Mouse (Mus musculus) limb, embryonic 12.5 days (tissue): ENCODE data around the gene Ssxb3. TPM values are rescaled to one million over a fixed set of nuclear protein-coding genes. Genes with fewer than 3 reads are reported as not detected.
"Not testable (repeated sequence)": the region's sequence is repeated elsewhere in the genome, so short reads cannot be mapped to it uniquely, and the experiment has no call there.

ENCODE experiments used
- ATAC-seq: fragments of 200-750 bp; cut with Nextera tagmentation; 2 replicates; pipeline ENCODE4 v1.8.0; 2017; ENCODE audit warnings: low read depth, moderate TSS enrichment; ENCODE audit not compliant: insufficient number of reproducible peaks, insufficient read depth, low FRiP score, low TSS enrichment
- H3K27ac ChIP-seq: fragments of 300-500 bp; sonication (generic); 2 replicates; pipeline ENCODE4 v1.5.1; 2016; ENCODE audit warnings: mild to moderate bottlenecking, moderate library complexity
- H3K27me3 ChIP-seq: fragments of 300-500 bp; sonication (generic); 2 replicates; pipeline ENCODE4 v1.6.1; 2016; ENCODE audit warnings: mild to moderate bottlenecking, moderate library complexity
- H3K36me3 ChIP-seq: fragments of 300-500 bp; sonication (generic); 2 replicates; pipeline ENCODE4 v1.6.1; 2016; ENCODE audit warnings: mild to moderate bottlenecking, moderate library complexity
- H3K4me1 ChIP-seq: fragments of 300-500 bp; sonication (generic); replicated peaks from 2 replicates; pipeline ENCODE4 v1.6.1; 2016
- H3K4me2 ChIP-seq: fragments of 300-500 bp; sonication (generic); 2 replicates; pipeline ENCODE4 v1.6.1; 2016; ENCODE audit warnings: mild to moderate bottlenecking, moderate library complexity
- H3K4me3 ChIP-seq: fragments of 300-500 bp; sonication (generic); replicated peaks from 2 replicates; pipeline ENCODE4 v1.5.1; 2016; ENCODE audit warnings: mild to moderate bottlenecking
- H3K9ac ChIP-seq: fragments of 300-500 bp; sonication (generic); replicated peaks from 2 replicates; pipeline ENCODE4 v1.6.1; 2016; ENCODE audit warnings: mild to moderate bottlenecking, moderate library complexity
- H3K9me3 ChIP-seq: fragments of 300-500 bp; sonication (generic); 2 replicates; pipeline ENCODE4 v1.6.1; 2016; ENCODE audit warnings: mild to moderate bottlenecking, moderate library complexity
- WGBS: fragments of 180-500 bp; shearing (Covaris S2); methylation state at CpG from one replicate; pipeline ENCODE4 v1.1.7; 2016; 5-methylcytosine and 5-hydroxymethylcytosine counted together
- polyA plus RNA-seq: library from polyadenylated mRNA; unstranded; fragments of >200 nt; fragmentation: Nextera tagmentation; extraction: Ambion mirVana; gene quantifications from 2 replicates; pipeline ENCODE4 v1.2.1, GENCODE M21; 2016

Ssxb3 gene
- polyA plus RNA-seq: not detected in 2 replicates

DNA sequence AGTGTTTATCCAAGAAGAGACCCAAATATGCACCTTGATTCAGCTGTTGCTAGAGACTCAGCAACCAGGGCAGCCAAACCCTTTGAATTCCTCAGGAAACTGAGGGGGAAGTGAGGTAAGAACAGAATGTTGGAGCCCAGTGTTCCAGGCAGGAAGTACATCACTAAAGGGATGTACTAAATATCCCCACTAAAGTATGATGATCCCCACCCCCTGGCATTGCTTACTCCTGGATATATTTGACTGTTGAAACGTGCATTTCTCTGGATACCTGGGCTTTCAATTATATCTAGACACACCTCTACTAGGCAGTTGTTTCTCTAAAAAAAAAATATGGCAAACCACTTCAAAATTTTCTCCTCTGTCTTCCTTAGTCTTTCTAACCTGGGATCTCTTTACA lies at the start of gene Ssxb3:
Gene Ssxb3 (minus strand): TSS at position 101 of the 400 bp plus-strand sequence.
- not testable (repeated sequence) for ATAC-seq, H3K36me3 ChIP-seq, H3K9ac ChIP-seq, H3K4me1 ChIP-seq, H3K9me3 ChIP-seq, H3K27me3 ChIP-seq, H3K4me3 ChIP-seq, H3K27ac ChIP-seq, H3K4me2 ChIP-seq
- 16% methylated on average over 1 of the region's 1 CpGs for WGBS

DNA sequence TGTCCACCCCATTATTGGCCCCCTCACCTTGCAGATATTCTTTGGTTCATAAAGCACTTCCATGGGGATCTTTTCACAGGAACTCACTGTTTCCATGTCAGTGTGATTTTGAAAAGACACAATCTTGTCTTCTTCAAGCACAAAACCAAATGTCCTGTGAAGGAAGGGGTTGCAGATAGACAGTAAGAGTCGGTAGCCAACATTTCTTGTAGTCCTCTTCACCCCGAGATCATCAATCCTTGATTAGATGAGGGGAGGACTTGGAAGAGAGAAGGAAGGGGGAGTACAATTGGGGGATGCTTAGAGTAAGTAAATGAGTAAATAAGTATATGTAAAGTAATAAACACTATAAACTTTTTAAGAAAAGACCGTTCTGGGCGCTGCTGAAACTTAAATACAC lies 43.5 kb downstream of the Ssxb3 start, which contains the start of gene Ssxb6:
Gene Ssxb6 (minus strand): TSS at position 101 of the 400 bp plus-strand sequence.
- H3K9me3 ChIP-seq, H3K4me2 ChIP-seq, H3K9ac ChIP-seq, H3K27ac ChIP-seq, H3K4me3 ChIP-seq, H3K36me3 ChIP-seq, ATAC-seq, H3K4me1 ChIP-seq, H3K27me3 ChIP-seq: not testable (repeated sequence)
- WGBS: 75% methylated on average over 4 of the region's 4 CpGs

Other genes with a start within 250 kb of the Ssxb3 start
- not detected in 2 replicates for gene Ssxb9, start 224.8 kb downstream of the Ssxb3 start, polyA plus RNA-seq
- gene Ssxb1, start 178.5 kb downstream of the Ssxb3 start, polyA plus RNA-seq: not detected in 2 replicates
- not detected in 2 replicates for gene Ssxb2, start 130.1 kb downstream of the Ssxb3 start, polyA plus RNA-seq
- gene Gm14459, start 66.9 kb downstream of the Ssxb3 start, polyA plus RNA-seq: not detected in 2 replicates
- not detected in 2 replicates for gene Ssxb6, start 43.6 kb downstream of the Ssxb3 start, polyA plus RNA-seq
- not detected in 2 replicates for gene Ssxb8, start 99.0 kb upstream of the Ssxb3 start, polyA plus RNA-seq
- not detected in 2 replicates for gene Ssx9, start 156.6 kb upstream of the Ssxb3 start, polyA plus RNA-seq
- not detected in 2 replicates for gene Ssxb5, start 211.9 kb upstream of the Ssxb3 start, polyA plus RNA-seq